Mouse (Mus musculus) c-Kit-positive CD71-positive TER-119-negative erythroid progenitor cells, embryonic 14.5 days (primary cell): ENCODE results near the gene Dock9.
"Not testable (repeated sequence)": the region's sequence is repeated elsewhere in the genome, so short reads cannot be mapped to it uniquely, and the experiment has no call there.

Experiments
- DNase-seq: peaks from one replicate; pipeline ENCODE4 v3.0.0-alpha.2; 2013; ENCODE audit warnings: low read depth

Gene Dock9

DNA sequence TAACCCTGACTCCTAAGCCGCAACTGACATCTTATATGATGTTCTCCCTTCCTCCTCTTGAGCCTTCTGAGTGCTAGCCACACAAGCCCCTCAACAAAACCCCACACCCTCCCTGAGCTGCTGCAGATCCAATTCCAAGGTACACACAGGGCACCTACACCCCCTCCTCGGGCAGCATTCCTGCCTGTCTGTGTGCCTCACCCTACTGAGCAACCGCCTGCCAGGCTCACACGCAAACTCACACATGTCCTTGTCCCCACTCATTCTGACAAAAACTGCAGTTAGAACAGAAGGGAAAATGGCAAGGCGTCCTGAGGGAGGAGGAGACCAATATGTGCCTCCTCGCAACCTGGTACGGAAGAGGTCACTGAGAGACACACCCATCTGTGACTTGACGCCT, 60.4 kb downstream of the Dock9 start:
- DNase-seq, result no peak

- DNase-seq, result no peak
Measured at GRCm38 (mm10) chr14:121735678-121736077, 62.0 kb downstream of the Dock9 start.

DNA sequence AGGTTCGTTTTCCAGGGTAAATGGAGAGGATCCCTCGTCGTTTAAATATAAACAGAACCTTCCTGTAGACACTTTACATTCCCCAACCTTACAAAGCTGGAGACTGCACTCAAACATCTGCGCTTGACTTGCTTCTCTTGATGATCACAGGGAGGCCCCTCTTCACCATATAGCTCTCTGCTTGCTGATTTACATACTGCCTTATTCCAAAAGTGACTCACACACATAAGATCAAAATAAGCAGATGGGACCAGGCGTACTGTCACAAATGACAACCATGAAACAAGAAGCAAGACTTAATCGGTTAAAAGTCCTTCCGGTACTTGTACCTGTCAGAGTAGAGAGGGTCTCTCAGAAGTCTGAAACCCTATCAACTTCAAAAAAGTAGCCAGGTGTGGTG, 63.4 kb downstream of the Dock9 start:
- no peak for DNase-seq

GRCm38 (mm10) chr14:121733694-121734093, 63.9 kb downstream of the Dock9 start:
- no peak for DNase-seq

- DNase-seq, result no peak
Measured at GRCm38 (mm10) chr14:121732196-121732595, 65.4 kb downstream of the Dock9 start.

DNA sequence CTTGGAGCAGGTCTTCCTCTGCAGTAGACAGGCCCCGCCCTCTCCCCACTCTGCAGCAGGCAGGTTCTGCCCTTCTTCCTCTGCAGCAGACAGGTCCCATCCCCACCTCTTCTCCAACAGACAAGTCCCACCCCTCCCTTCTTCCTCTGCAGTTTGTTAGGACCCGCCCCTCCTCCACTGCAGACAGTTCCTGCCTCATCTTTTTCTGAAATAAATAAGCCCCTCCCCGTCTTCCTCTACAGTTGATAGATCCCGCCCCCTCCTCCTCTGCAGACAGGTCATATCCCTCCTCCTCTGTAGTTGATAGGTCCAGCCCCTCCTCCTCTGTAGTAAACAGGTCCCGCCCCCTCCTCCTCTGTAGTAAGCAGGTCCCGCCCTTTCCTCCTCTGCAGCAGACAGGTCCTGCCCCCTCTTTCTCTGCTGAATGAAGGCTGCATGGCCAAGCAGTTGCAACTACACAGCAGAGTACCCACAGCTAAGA, 65.9 kb downstream of the Dock9 start:
- peak; percentile 56 for DNase-seq

GRCm38 (mm10) chr14:121730966-121731365, 66.7 kb downstream of the Dock9 start:
- DNase-seq, result no peak

GRCm38 (mm10) chr14:121727996-121728395, 69.6 kb downstream of the Dock9 start:
- no peak for DNase-seq

- no peak for DNase-seq
Measured at GRCm38 (mm10) chr14:121724501-121724900, 73.1 kb downstream of the Dock9 start.

DNA sequence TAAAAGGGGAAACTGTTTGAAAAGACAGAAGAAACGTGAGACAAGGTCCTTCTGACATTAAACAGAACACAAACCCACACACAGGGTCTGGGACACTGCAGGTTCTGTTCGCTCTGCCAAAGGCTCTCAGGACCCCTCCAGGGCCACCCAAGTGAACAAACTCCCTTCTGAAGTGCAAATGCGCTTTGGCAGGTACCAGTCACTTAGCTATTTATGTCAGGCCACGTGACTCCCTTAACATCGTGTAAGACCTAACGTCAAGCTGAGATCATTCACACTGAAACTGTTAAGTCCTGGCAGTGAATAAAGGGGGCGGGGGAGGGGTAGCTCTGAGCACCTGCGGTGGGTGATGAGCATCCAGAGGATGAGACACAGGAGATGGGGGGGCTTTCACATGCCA, 74.9 kb downstream of the Dock9 start:
- DNase-seq, result no peak

- DNase-seq, result no peak
Measured at GRCm38 (mm10) chr14:121721431-121721830, 76.2 kb downstream of the Dock9 start.

DNA sequence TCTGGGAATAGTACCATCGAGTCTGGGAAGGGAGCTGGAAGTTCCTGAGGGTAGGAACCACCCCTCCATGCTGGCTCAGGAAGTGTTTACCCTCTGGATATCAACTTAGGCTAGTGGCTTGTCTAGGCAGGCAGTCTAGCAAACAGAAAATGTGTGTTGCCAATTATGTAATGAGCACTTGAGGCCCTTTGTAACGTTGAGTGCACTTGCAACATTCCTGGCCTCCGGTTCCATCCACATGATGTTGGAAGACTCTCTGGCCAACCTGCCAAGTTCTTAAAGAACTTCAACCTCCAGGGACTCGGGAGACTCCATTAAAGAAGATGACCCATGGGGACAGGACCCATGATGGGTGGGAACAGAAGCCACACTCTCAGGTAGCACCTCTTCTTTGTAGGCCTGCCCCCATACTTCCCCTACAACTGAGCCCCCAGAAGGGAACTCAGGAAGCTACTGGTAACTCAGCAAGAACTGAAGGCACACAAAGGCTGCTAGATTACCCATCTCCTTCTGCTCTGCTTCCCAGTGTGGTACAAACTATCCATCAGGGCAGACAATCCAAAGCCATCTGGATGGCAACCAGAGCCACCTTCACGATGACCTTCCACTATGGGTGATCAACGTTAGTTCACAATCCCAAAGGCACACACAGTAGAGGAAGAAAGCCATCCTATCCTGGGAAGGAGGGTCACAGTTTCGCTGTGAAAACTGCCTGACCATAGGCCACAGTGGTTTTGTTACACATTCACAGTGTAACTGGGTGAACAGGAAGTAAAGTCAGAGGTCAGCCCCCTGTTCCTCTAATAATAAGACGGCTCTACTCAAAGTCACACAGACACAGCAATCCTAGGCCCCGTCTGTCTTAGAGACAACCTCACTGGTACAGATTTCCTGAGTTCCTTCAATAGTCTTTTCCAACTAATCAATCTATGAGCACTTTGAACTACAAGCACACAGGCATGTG, 77.7 kb downstream of the Dock9 start:
- DNase-seq, result no peak

GRCm38 (mm10) chr14:121714799-121715198, 82.8 kb downstream of the Dock9 start:
- DNase-seq, result not testable (repeated sequence)

DNA sequence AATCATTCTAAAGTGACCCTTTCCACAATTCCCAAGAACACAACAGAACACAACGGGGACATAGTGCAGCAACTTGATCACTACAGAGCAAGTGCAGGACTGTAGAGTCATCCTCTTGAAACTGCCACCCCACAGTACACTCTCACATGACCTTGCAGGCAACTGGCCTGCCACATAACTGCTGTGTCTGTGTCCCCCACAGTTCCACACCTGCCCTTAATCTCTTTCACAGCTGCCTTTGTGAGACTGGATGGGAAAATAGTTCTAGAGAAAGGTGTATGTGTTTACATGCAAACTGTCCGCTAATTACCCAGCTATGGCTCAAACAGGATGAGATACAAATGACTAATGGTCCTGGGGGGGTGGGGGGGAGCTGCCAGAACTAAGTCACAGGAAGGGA, 83.4 kb downstream of the Dock9 start:
- DNase-seq, result no peak

GRCm38 (mm10) chr14:121713830-121714197, 83.8 kb downstream of the Dock9 start:
- DNase-seq, result no peak

GRCm38 (mm10) chr14:121713166-121713829, 84.3 kb downstream of the Dock9 start:
- DNase-seq, result no peak

GRCm38 (mm10) chr14:121711089-121711826, 86.4 kb downstream of the Dock9 start:
- DNase-seq, result no peak

DNA sequence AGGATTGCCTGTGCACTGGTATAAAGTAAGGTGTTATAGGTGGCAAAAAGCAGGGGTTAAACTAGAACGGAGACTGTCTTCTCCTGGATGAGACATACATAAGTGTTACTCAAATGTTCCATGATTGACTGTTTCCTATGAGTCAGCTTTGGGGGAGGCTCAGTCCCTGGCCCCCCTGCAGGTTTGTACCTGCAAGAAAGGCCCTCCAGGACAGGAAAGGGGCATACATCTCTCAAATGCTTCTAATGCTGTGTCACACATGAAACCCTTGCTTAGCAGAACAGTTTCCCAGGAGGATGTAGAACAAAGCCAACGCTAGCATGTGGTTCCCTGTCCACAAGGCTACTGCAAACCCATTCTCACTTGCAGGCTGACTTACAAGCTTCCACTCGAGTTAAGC, 87.5 kb downstream of the Dock9 start:
- no peak for DNase-seq

DNA sequence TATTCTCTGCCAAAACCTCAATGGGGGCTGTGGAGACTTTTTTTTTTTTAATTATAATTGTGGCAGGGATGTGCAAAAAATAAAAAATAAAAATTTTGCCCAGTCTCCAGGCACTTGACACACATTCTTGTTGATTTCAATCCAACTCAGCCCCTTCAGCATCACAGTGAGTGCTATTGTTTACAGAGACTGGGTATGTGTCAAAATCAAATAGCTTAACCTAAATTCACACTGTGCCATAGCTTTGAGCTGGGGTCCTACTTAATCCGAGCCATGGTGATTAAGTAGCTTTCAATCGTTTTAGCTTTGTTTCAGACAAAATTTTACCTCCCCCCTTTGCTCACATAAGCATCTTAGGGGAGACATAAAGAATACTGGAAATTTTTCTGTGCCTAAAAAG, 89.4 kb downstream of the Dock9 start:
- DNase-seq, result no peak

DNA sequence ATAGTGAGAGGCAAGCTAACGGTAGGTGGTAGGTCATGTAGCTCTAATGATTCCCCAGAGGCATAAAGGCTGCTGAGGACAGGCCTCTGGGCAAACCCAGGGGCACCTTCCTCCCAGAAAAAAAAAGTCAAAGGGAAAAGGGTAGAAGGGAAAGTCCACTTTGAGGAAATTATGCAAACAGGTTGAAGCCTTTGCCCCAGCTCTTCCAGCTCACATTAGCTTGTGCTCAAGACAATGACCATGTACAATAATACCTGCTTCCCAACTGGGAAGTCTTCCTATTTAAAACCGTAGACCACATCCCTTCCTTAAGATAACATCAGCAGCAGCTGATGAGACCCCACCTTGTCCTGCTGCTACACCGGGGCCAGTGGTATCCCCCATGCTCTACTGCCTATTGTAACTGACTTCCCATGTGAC, 91.1 kb downstream of the Dock9 start:
- no peak for DNase-seq

GRCm38 (mm10) chr14:121705644-121706043, 92.0 kb downstream of the Dock9 start:
- no peak for DNase-seq

DNA sequence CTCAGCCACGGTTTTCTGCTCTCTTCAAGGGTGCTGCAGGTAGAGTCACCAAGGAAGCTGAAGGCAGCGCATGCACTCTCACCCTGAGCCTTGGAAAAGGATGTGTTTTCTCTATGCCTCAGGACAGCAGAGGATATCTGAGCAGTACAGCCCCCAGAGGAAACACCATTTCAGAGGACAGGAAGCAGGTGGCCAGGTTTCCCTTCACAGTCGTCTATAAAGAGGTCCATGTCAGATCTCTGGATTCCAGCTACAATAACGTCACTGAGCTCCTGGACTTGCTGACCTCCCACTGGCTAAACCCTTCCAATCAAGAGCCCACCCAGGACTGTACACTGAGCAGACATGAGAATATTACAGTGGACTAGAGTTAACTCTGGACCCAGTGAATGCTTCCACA, 95.1 kb downstream of the Dock9 start:
- no peak for DNase-seq

- DNase-seq, result no peak
Measured at GRCm38 (mm10) chr14:121700013-121700412, 97.6 kb downstream of the Dock9 start.
